Mouse (Mus musculus) forebrain, embryonic 12.5 days (tissue): ENCODE results near the gene Gcsam. TPM values are rescaled to one million over a fixed set of nuclear protein-coding genes. Genes with fewer than 3 reads are reported as not detected.

Source experiments
- ATAC-seq: fragments of 200-750 bp; cut with Nextera tagmentation; 2 replicates; pipeline ENCODE4 v1.8.0; 2017; ENCODE audit warnings: moderate TSS enrichment; ENCODE audit not compliant: low FRiP score
- H3K27ac ChIP-seq: fragments of 300-500 bp; sonication (generic); 2 replicates; pipeline ENCODE4 v1.5.1; 2016; ENCODE audit warnings: mild to moderate bottlenecking
- H3K27me3 ChIP-seq: fragments of 300-500 bp; sonication (generic); 2 replicates; pipeline ENCODE4 v1.6.1; 2016; ENCODE audit warnings: mild to moderate bottlenecking
- H3K36me3 ChIP-seq: fragments of 300-500 bp; sonication (generic); replicated peaks from 2 replicates; pipeline ENCODE4 v1.6.1; 2016; ENCODE audit warnings: mild to moderate bottlenecking
- H3K4me1 ChIP-seq: fragments of 300-500 bp; sonication (generic); 2 replicates; pipeline ENCODE4 v1.6.1; 2016
- H3K4me2 ChIP-seq: fragments of 300-500 bp; sonication (generic); 2 replicates; pipeline ENCODE4 v1.6.1; 2016; ENCODE audit warnings: mild to moderate bottlenecking, moderate library complexity
- H3K4me3 ChIP-seq: fragments of 300-500 bp; sonication (generic); replicated peaks from 2 replicates; pipeline ENCODE4 v1.5.1; 2016; ENCODE audit warnings: mild to moderate bottlenecking
- H3K9ac ChIP-seq: fragments of 300-500 bp; sonication (generic); 2 replicates; pipeline ENCODE4 v1.6.1; 2016; ENCODE audit warnings: mild to moderate bottlenecking
- H3K9me3 ChIP-seq: fragments of 300-500 bp; sonication (generic); 2 replicates; pipeline ENCODE4 v1.6.1; 2016
- WGBS: fragments of 180-500 bp; shearing (Covaris S2); methylation state at CpG from one replicate; pipeline ENCODE4 v1.1.7; 2016; 5-methylcytosine and 5-hydroxymethylcytosine counted together
- polyA plus RNA-seq: library from polyadenylated mRNA; unstranded; fragments of >200 nt; fragmentation: Nextera tagmentation; extraction: Ambion mirVana; gene quantifications from 2 replicates; pipeline ENCODE4 v1.2.1, GENCODE M21; 2016

The Gcsam gene
- not detected in 2 replicates for polyA plus RNA-seq

- no peak for ATAC-seq
Measured at GRCm38 (mm10) chr16:45610267-45610666, at the start of gene Gcsam. Gcsam (plus strand) TSS chr16:45610380.

GRCm38 (mm10) chr16:45561747-45562146 is 48.4 kb upstream of the Gcsam start:
- ATAC-seq, result no peak
- no peaks in the 10 kb centered on the region for H3K9me3 ChIP-seq
- no peaks in the 10 kb centered on the region for H3K27me3 ChIP-seq
- H3K27ac ChIP-seq, result no peak overlapping the region
- H3K36me3 ChIP-seq, result no peaks in the 10 kb centered on the region
- H3K4me1 ChIP-seq, result no peaks in the 10 kb centered on the region
- 55% methylated on average over 3 of the region's 3 CpGs for WGBS
- H3K4me3 ChIP-seq, result no peak overlapping the region
- H3K9ac ChIP-seq, result no peak overlapping the region
- H3K4me2 ChIP-seq, result no peak overlapping the region

More at GRCm38 (mm10) chr16:45610267-45610666, at the start of gene Gcsam:
- Histone ChIP-seq H3K9ac (no peak within 1 kb of the TSS), H3K4me3 (no peak within 1 kb of the TSS), H3K27me3 (no peaks in the 10 kb centered on the region), H3K9me3 (no peaks in the 10 kb centered on the region), H3K4me1 (no peaks in the 10 kb centered on the region; the same call in 1 of the 2 replicates), H3K36me3 (no peaks in the 10 kb centered on the region), H3K4me2 (no peak within 1 kb of the TSS), H3K27ac (no peak within 1 kb of the TSS)
- WGBS, result 76% methylated on average over 4 of the region's 4 CpGs

- Histone ChIP-seq H3K4me1 (no peaks in the 10 kb centered on the region), H3K27ac (no peak overlapping the region), H3K36me3 (no peaks in the 10 kb centered on the region), H3K9me3 (no peaks in the 10 kb centered on the region), H3K27me3 (no peaks in the 10 kb centered on the region), H3K9ac (no peak overlapping the region), H3K4me3 (no peak overlapping the region), H3K4me2 (no peak overlapping the region)
- 92% methylated on average over 3 of the region's 3 CpGs for WGBS
- ATAC-seq, result no peak
Measured at GRCm38 (mm10) chr16:45572307-45572706, 37.9 kb upstream of the Gcsam start.

GRCm38 (mm10) chr16:45579883-45580282 is 30.3 kb upstream of the Gcsam start:
- Histone ChIP-seq H3K9me3 (no peaks in the 10 kb centered on the region), H3K27ac (no peak overlapping the region), H3K27me3 (no peaks in the 10 kb centered on the region), H3K9ac (no peak overlapping the region), H3K4me1 (no peaks in the 10 kb centered on the region), H3K4me3 (no peak overlapping the region), H3K4me2 (no peak overlapping the region), H3K36me3 (no peaks in the 10 kb centered on the region)
- WGBS, result 64% methylated on average over 12 of the region's 12 CpGs
- no peak for ATAC-seq

DNA sequence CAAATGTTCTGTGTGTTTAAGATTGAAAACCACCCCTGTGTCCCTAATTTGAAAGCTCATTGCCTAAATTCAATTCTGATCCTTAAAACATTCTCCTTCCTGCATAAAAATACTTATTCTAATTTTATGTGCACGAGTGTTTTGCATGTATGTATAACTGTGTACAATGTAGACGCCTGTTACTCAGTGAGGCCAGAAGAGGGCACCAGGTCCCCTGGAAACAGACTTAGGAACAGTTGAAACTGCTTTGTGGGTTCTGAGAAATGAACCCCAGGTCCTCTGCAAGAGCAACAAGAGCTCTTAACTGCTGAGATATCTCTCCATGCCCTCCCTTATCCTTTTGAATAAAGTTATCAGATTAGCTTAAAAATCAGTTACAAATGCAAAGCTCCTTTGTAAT is 27.7 kb upstream of the Gcsam start:
- H3K36me3 ChIP-seq, result no peaks in the 10 kb centered on the region
- no peaks in the 10 kb centered on the region for H3K27me3 ChIP-seq
- H3K4me3 ChIP-seq, result no peak overlapping the region
- no peaks in the 10 kb centered on the region for H3K9me3 ChIP-seq
- no peaks in the 10 kb centered on the region for H3K4me1 ChIP-seq
- H3K9ac ChIP-seq, result no peak overlapping the region
- H3K4me2 ChIP-seq, result no peak overlapping the region
- no peak for ATAC-seq
- H3K27ac ChIP-seq, result no peak overlapping the region
- WGBS, result 38% methylated on average over 2 of the region's 2 CpGs

GRCm38 (mm10) chr16:45593656-45594055 is 16.5 kb upstream of the Gcsam start:
- 55% methylated on average over 1 of the region's 1 CpGs for WGBS
- no peak overlapping the region for H3K27ac ChIP-seq
- H3K9me3 ChIP-seq, result no peaks in the 10 kb centered on the region
- peaks cover 4% of the 10 kb centered on the region for H3K4me1 ChIP-seq
- no peaks in the 10 kb centered on the region for H3K36me3 ChIP-seq
- no peak overlapping the region for H3K4me3 ChIP-seq
- H3K4me2 ChIP-seq, result no peak overlapping the region
- H3K27me3 ChIP-seq, result no peaks in the 10 kb centered on the region
- no peak overlapping the region for H3K9ac ChIP-seq
- 0 out of 2 replicates have a peak, but pooled peaks have one; percentile 68 for ATAC-seq

DNA sequence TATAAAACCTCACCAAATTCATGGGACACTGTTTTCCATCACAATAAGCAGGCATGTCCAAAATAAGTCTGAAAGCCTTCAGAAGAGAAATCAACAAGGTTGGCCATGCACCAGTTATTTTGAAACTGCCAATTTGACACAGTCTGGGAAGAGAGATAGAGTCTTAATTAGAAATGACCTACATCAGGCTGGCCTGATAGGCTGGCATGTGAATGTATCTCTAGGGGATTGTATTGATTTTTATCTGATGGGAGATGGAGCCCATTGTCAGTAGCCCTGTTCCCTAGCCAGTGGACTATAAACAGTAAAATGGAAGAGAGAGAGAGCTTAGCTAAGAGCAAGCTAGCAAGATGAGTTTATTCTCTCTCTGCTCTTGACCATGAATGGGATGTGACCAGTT is 14.7 kb upstream of the Gcsam start:
- Histone ChIP-seq H3K9me3 (no peaks in the 10 kb centered on the region), H3K4me2 (no peak overlapping the region), H3K36me3 (no peaks in the 10 kb centered on the region), H3K9ac (no peak overlapping the region), H3K27me3 (no peaks in the 10 kb centered on the region), H3K4me3 (no peak overlapping the region), H3K4me1 (peaks cover 4% of the 10 kb centered on the region), H3K27ac (no peak overlapping the region)
- ATAC-seq, result no peak

- H3K27me3 ChIP-seq, result no peaks in the 10 kb centered on the region
- no peak overlapping the region for H3K4me2 ChIP-seq
- 57% methylated on average over 4 of the region's 4 CpGs for WGBS
- no peak overlapping the region for H3K4me3 ChIP-seq
- H3K36me3 ChIP-seq, result no peaks in the 10 kb centered on the region
- no peak overlapping the region for H3K27ac ChIP-seq
- H3K9ac ChIP-seq, result no peak overlapping the region
- no peak for ATAC-seq
- H3K4me1 ChIP-seq, result no peaks in the 10 kb centered on the region; the same call in 1 of the 2 replicates
- no peaks in the 10 kb centered on the region for H3K9me3 ChIP-seq
Measured at GRCm38 (mm10) chr16:45608481-45608954, 1.7 kb upstream of the Gcsam start.

DNA sequence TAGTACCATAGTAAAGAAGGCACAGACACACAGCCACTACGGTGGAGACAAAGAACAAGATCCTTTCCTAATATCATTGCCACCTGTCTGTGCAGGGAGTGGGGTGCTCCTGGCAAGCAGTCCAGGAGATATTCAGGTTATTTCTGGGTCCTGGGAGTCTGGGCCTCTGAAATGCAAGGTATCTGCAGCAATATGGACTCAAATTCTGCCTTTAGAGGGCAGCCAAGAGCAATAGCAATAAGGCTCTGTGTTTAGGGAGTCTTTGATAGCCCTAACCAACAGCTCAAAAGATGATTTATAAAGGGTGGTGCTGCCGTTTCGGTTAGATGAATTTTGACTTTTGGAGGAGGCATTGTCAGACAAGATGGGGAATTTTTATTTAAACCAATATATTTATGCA is 880 bp upstream of the Gcsam start:
- H3K36me3 ChIP-seq, result no peaks in the 10 kb centered on the region
- no peak for ATAC-seq
- H3K9ac ChIP-seq, result no peak overlapping the region
- H3K4me3 ChIP-seq, result no peak overlapping the region
- no peaks in the 10 kb centered on the region for H3K9me3 ChIP-seq
- H3K4me1 ChIP-seq, result no peaks in the 10 kb centered on the region; the same call in 1 of the 2 replicates
- no peak overlapping the region for H3K4me2 ChIP-seq
- H3K27ac ChIP-seq, result no peak overlapping the region
- 83% methylated on average over 3 of the region's 3 CpGs for WGBS
- no peaks in the 10 kb centered on the region for H3K27me3 ChIP-seq

DNA sequence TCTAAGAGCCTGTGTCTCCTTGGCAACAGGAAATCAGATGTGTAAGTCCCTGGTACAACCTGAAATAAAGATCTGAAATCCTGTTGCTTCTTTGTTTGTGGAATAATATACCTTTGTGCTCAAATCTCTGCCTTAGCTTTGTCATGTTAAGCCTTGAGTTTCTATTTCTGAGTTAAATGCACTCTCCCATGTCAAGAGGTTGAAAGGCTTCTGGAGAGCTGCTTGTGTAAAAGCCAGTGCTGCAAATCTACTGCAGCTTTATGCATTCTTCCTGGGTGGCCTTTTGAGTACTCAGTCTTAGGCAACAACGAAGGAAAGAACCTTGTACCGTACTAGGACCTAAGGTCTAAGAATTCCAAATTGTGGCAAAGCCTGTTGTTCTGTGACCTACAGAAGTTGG is 3.1 kb downstream of the Gcsam start:
- no peak overlapping the region for H3K9ac ChIP-seq
- 45% methylated on average over 2 of the region's 2 CpGs for WGBS
- no peaks in the 10 kb centered on the region; the same call in 1 of the 2 replicates for H3K4me1 ChIP-seq
- H3K27ac ChIP-seq, result no peak overlapping the region
- no peaks in the 10 kb centered on the region for H3K36me3 ChIP-seq
- H3K9me3 ChIP-seq, result no peaks in the 10 kb centered on the region
- no peak for ATAC-seq
- H3K4me2 ChIP-seq, result no peak overlapping the region
- H3K27me3 ChIP-seq, result no peaks in the 10 kb centered on the region
- H3K4me3 ChIP-seq, result no peak overlapping the region

GRCm38 (mm10) chr16:45615944-45616343 is 5.8 kb downstream of the Gcsam start:
- Histone ChIP-seq H3K27me3 (no peaks in the 10 kb centered on the region), H3K4me1 (no peaks in the 10 kb centered on the region; the same call in 1 of the 2 replicates), H3K4me2 (no peak overlapping the region), H3K4me3 (no peak overlapping the region), H3K36me3 (no peaks in the 10 kb centered on the region), H3K9ac (no peak overlapping the region), H3K27ac (no peak overlapping the region), H3K9me3 (no peaks in the 10 kb centered on the region)
- ATAC-seq, result no peak
- WGBS, result 86% methylated on average over 1 of the region's 1 CpGs

- H3K9ac ChIP-seq, result no peak overlapping the region
- H3K4me1 ChIP-seq, result no peaks in the 10 kb centered on the region
- no peaks in the 10 kb centered on the region for H3K27me3 ChIP-seq
- no peak for ATAC-seq
- no peak overlapping the region for H3K4me2 ChIP-seq
- no peak overlapping the region for H3K27ac ChIP-seq
- H3K4me3 ChIP-seq, result no peak overlapping the region
- no peaks in the 10 kb centered on the region for H3K9me3 ChIP-seq
- 80% methylated on average over 8 of the region's 8 CpGs for WGBS
- H3K36me3 ChIP-seq, result no peaks in the 10 kb centered on the region
Measured at GRCm38 (mm10) chr16:45619751-45620375, 9.7 kb downstream of the Gcsam start.

- Histone ChIP-seq H3K4me2 (no peak overlapping the region), H3K4me1 (no peaks in the 10 kb centered on the region), H3K9me3 (no peaks in the 10 kb centered on the region), H3K27ac (no peak overlapping the region), H3K36me3 (no peaks in the 10 kb centered on the region), H3K27me3 (no peaks in the 10 kb centered on the region), H3K4me3 (no peak overlapping the region), H3K9ac (no peak overlapping the region)
- ATAC-seq, result no peak
- whole genome bisulfite sequencing, result 89% methylated on average over 4 of the region's 4 CpGs
Measured at GRCm38 (mm10) chr16:45623230-45623629, 13.1 kb downstream of the Gcsam start.
